Mouse (Mus musculus) embryonic facial prominence, embryonic 13.5 days (tissue): ENCODE data around the gene Atp8b5. TPM values are rescaled to one million over a fixed set of nuclear protein-coding genes. Genes with fewer than 3 reads are reported as not detected.

Experiments used
- ATAC-seq: fragments of 200-750 bp; cut with Nextera tagmentation; 2 replicates; pipeline ENCODE4 v1.8.0; 2017; ENCODE audit warnings: low read depth; ENCODE audit not compliant: insufficient number of reproducible peaks, insufficient read depth, low FRiP score, low TSS enrichment
- H3K27ac ChIP-seq: fragments of 300-500 bp; sonication (generic); 2 replicates; pipeline ENCODE4 v1.5.1; 2015; ENCODE audit warnings: moderate library complexity, mild to moderate bottlenecking, inconsistent platforms
- H3K27me3 ChIP-seq: fragments of 300-500 bp; sonication (generic); 2 replicates; pipeline ENCODE4 v1.6.1; 2015; ENCODE audit warnings: mild to moderate bottlenecking, inconsistent platforms
- H3K36me3 ChIP-seq: fragments of 300-500 bp; sonication (generic); 2 replicates; pipeline ENCODE4 v1.6.1; 2015; ENCODE audit warnings: mild to moderate bottlenecking, inconsistent platforms
- H3K4me1 ChIP-seq: fragments of 300-500 bp; sonication (generic); 2 replicates; pipeline ENCODE4 v1.6.1; 2015; ENCODE audit warnings: inconsistent platforms
- H3K4me2 ChIP-seq: fragments of 300-500 bp; sonication (generic); 2 replicates; pipeline ENCODE4 v1.6.1; 2015; ENCODE audit warnings: moderate library complexity, mild to moderate bottlenecking, inconsistent platforms
- H3K4me3 ChIP-seq: fragments of 300-500 bp; sonication (generic); 2 replicates; pipeline ENCODE4 v1.5.1; 2015; ENCODE audit warnings: mild to moderate bottlenecking, inconsistent platforms
- H3K9ac ChIP-seq: fragments of 300-500 bp; sonication (generic); 2 replicates; pipeline ENCODE4 v1.6.1; 2015; ENCODE audit warnings: mild to moderate bottlenecking, inconsistent platforms
- H3K9me3 ChIP-seq: fragments of 300-500 bp; sonication (generic); 2 replicates; pipeline ENCODE4 v1.6.1; 2016; ENCODE audit warnings: inconsistent platforms
- WGBS: fragments of 180-500 bp; shearing (Covaris S2); methylation state at CpG from one replicate; pipeline ENCODE4 v1.1.7; 2015; ENCODE audit warnings: mixed read lengths; 5-methylcytosine and 5-hydroxymethylcytosine counted together
- polyA plus RNA-seq: library from polyadenylated mRNA; unstranded; fragments of >200 nt; fragmentation: Nextera tagmentation; extraction: Ambion mirVana; gene quantifications from 2 replicates; pipeline ENCODE4 v1.2.1, GENCODE M21; 2015

Atp8b5 gene
- polyA plus RNA-seq, 1 experiment from 2014 or later: 0.41 TPM

- no peak for ATAC-seq
- Histone ChIP-seq H3K27ac (no peak overlapping the region), H3K4me3 (no peak overlapping the region), H3K27me3 (no peaks in the 10 kb centered on the region), H3K36me3 (no peaks in the 10 kb centered on the region), H3K9ac (no peak overlapping the region), H3K4me2 (no peak overlapping the region), H3K4me1 (no peaks in the 10 kb centered on the region), H3K9me3 (no peaks in the 10 kb centered on the region)
- WGBS: 88% methylated on average over 14 of the region's 14 CpGs
Observed at GRCm38 (mm10) chr4:43322336-43322735, 55.4 kb downstream of the Atp8b5 start.

DNA sequence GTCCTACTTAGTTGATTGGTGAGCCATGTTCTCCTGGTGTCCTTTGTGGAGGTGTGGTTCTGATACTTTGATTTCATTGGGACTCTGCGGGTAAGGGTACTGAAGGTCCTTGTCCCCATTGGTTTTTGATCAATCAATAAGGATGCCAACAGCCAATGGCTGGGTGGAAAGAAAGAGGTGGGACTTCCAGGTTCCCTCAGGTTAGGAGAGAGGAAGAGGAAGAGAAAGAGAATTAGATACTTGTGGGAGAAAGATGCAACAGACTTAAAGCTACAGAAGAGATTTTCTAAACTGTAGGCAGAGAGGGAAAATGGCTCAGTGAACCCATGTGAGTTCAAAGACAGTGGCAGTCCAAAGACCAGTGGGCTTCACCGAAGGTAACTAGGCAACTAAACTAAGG, 60.2 kb downstream of the Atp8b5 start:
- Histone ChIP-seq H3K4me2 (no peak overlapping the region), H3K36me3 (no peaks in the 10 kb centered on the region), H3K4me3 (no peak overlapping the region), H3K27ac (no peak overlapping the region), H3K4me1 (no peaks in the 10 kb centered on the region), H3K27me3 (no peaks in the 10 kb centered on the region), H3K9ac (no peak overlapping the region), H3K9me3 (no peaks in the 10 kb centered on the region)
- WGBS: 87% methylated on average over 2 of the region's 2 CpGs
- no peak for ATAC-seq

GRCm38 (mm10) chr4:43334771-43335170, 67.8 kb downstream of the Atp8b5 start:
- Histone ChIP-seq H3K9me3 (peaks cover 9% of the 10 kb centered on the region; the same call in 1 of the 2 replicates), H3K27me3 (no peaks in the 10 kb centered on the region), H3K4me3 (no peak overlapping the region), H3K4me2 (no peak overlapping the region), H3K9ac (no peak overlapping the region), H3K27ac (no peak overlapping the region), H3K4me1 (no peaks in the 10 kb centered on the region), H3K36me3 (no peaks in the 10 kb centered on the region)
- 69% methylated on average over 2 of the region's 2 CpGs for WGBS
- ATAC-seq: no peak

DNA sequence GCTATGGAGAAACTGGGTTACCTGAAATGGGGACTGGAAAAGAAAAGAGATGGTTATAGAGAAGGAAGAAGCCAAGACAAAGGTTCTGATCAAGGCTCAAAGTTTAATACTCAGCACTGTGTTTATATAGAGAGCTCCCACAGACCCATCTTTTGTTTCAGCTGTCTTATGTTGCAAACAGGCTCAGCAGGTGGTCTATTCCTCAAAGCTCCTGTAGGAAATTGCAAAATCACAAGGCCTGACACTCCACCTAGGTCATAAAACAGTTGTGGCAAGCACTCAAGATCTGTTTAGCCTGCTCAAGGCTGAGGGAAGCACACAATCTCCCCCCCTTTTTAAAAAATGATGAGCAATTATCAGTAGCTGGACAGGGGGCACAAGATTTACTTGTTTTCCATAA, 69.2 kb downstream of the Atp8b5 start:
- ATAC-seq: no peak
- Histone ChIP-seq H3K27ac (no peak overlapping the region), H3K36me3 (no peaks in the 10 kb centered on the region), H3K27me3 (no peaks in the 10 kb centered on the region), H3K4me1 (no peaks in the 10 kb centered on the region), H3K9ac (no peak overlapping the region), H3K9me3 (peaks cover 9% of the 10 kb centered on the region; the same call in 1 of the 2 replicates), H3K4me2 (no peak overlapping the region), H3K4me3 (no peak overlapping the region)

- H3K9me3 ChIP-seq: peaks cover 9% of the 10 kb centered on the region; the same call in 1 of the 2 replicates
- H3K36me3 ChIP-seq: no peaks in the 10 kb centered on the region
- H3K9ac ChIP-seq: no peak overlapping the region
- no peak for ATAC-seq
- no peak overlapping the region for H3K4me3 ChIP-seq
- H3K4me1 ChIP-seq: no peaks in the 10 kb centered on the region
- no peak overlapping the region for H3K4me2 ChIP-seq
- no peak overlapping the region for H3K27ac ChIP-seq
- no peaks in the 10 kb centered on the region for H3K27me3 ChIP-seq
- WGBS: 82% methylated on average over 4 of the region's 4 CpGs
Observed at GRCm38 (mm10) chr4:43340096-43340804, 73.3 kb downstream of the Atp8b5 start.

- H3K9ac ChIP-seq: no peak overlapping the region
- H3K27ac ChIP-seq: no peak overlapping the region
- H3K27me3 ChIP-seq: no peaks in the 10 kb centered on the region
- WGBS: 64% methylated on average over 7 of the region's 7 CpGs
- peaks cover 7% of the 10 kb centered on the region; the same call in 1 of the 2 replicates for H3K9me3 ChIP-seq
- H3K36me3 ChIP-seq: no peaks in the 10 kb centered on the region
- no peak overlapping the region for H3K4me2 ChIP-seq
- no peaks in the 10 kb centered on the region for H3K4me1 ChIP-seq
- ATAC-seq: no peak
- H3K4me3 ChIP-seq: no peak overlapping the region
Observed at GRCm38 (mm10) chr4:43341276-43341891, 74.4 kb downstream of the Atp8b5 start.

DNA sequence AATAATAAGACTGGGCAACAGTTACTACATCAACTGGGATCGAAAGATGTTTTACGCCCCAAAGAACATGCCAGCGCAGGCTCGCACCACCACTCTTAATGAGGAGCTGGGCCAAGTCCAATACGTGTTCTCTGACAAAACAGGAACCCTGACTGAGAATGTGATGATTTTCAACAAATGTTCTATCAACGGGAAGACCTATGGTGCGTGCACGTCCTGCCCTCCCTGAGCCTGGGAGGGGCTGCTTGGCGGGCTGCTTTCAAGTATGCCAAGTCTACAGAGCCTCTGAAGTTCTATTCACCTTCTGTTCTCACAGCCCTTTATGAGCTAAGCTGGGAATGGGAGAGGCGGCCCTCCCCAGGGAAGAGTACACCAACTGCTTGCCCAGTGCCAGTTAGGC, 75.5 kb downstream of the Atp8b5 start:
- Histone ChIP-seq H3K36me3 (no peaks in the 10 kb centered on the region), H3K9me3 (no peaks in the 10 kb centered on the region), H3K4me2 (no peak overlapping the region), H3K9ac (no peak overlapping the region), H3K27me3 (no peaks in the 10 kb centered on the region), H3K4me1 (no peaks in the 10 kb centered on the region), H3K4me3 (no peak overlapping the region), H3K27ac (no peak overlapping the region)
- ATAC-seq: no peak
- 89% methylated on average over 10 of the region's 10 CpGs for WGBS

GRCm38 (mm10) chr4:43344932-43345331, 78.0 kb downstream of the Atp8b5 start:
- Histone ChIP-seq H3K9me3 (no peaks in the 10 kb centered on the region), H3K4me2 (no peak overlapping the region), H3K27ac (no peak overlapping the region), H3K9ac (no peak overlapping the region), H3K27me3 (no peaks in the 10 kb centered on the region), H3K36me3 (no peaks in the 10 kb centered on the region), H3K4me1 (no peaks in the 10 kb centered on the region), H3K4me3 (no peak overlapping the region)
- no peak for ATAC-seq
- WGBS: 87% methylated on average over 2 of the region's 2 CpGs

GRCm38 (mm10) chr4:43349206-43349605, 82.2 kb downstream of the Atp8b5 start:
- no peaks in the 10 kb centered on the region for H3K9me3 ChIP-seq
- 92% methylated on average over 5 of the region's 5 CpGs for WGBS
- H3K36me3 ChIP-seq: no peaks in the 10 kb centered on the region
- no peaks in the 10 kb centered on the region for H3K4me1 ChIP-seq
- H3K27me3 ChIP-seq: no peaks in the 10 kb centered on the region
- H3K27ac ChIP-seq: no peak overlapping the region
- no peak for ATAC-seq
- no peak overlapping the region for H3K4me2 ChIP-seq
- H3K9ac ChIP-seq: no peak overlapping the region
- no peak overlapping the region for H3K4me3 ChIP-seq

GRCm38 (mm10) chr4:43350038-43350560, 83.1 kb downstream of the Atp8b5 start:
- WGBS: 80% methylated on average over 6 of the region's 6 CpGs
- H3K36me3 ChIP-seq: no peaks in the 10 kb centered on the region
- no peak overlapping the region for H3K27ac ChIP-seq
- H3K9ac ChIP-seq: no peak overlapping the region
- no peaks in the 10 kb centered on the region for H3K4me1 ChIP-seq
- H3K27me3 ChIP-seq: no peaks in the 10 kb centered on the region
- H3K9me3 ChIP-seq: no peaks in the 10 kb centered on the region
- no peak overlapping the region for H3K4me2 ChIP-seq
- ATAC-seq: no peak
- H3K4me3 ChIP-seq: no peak overlapping the region

GRCm38 (mm10) chr4:43353662-43354061, 86.7 kb downstream of the Atp8b5 start:
- ATAC-seq: no peak
- H3K27me3 ChIP-seq: no peaks in the 10 kb centered on the region
- H3K4me3 ChIP-seq: no peak overlapping the region
- H3K9ac ChIP-seq: no peak overlapping the region
- H3K27ac ChIP-seq: no peak overlapping the region
- no peaks in the 10 kb centered on the region for H3K4me1 ChIP-seq
- H3K36me3 ChIP-seq: no peaks in the 10 kb centered on the region
- WGBS: 85% methylated on average over 6 of the region's 6 CpGs
- H3K9me3 ChIP-seq: no peaks in the 10 kb centered on the region
- no peak overlapping the region for H3K4me2 ChIP-seq

GRCm38 (mm10) chr4:43364914-43365560, 98.1 kb downstream of the Atp8b5 start:
- Histone ChIP-seq H3K27me3 (no peaks in the 10 kb centered on the region), H3K4me1 (no peaks in the 10 kb centered on the region), H3K9me3 (no peaks in the 10 kb centered on the region), H3K27ac (no peak overlapping the region), H3K9ac (no peak overlapping the region), H3K4me2 (no peak overlapping the region), H3K36me3 (no peaks in the 10 kb centered on the region), H3K4me3 (no peak overlapping the region)
- WGBS: 86% methylated on average over 11 of the region's 11 CpGs
- no peak for ATAC-seq
